Mouse (Mus musculus) kidney, embryonic 14.5 days (tissue): ENCODE data around the gene Igfl3. TPM values are rescaled to one million over a fixed set of nuclear protein-coding genes. Genes with fewer than 3 reads are reported as not detected.

Experiments used
- ATAC-seq: fragments of 200-750 bp; cut with Nextera tagmentation; 2 replicates; pipeline ENCODE4 v1.8.0; 2017; ENCODE audit warnings: moderate number of reproducible peaks, mild to moderate bottlenecking, moderate TSS enrichment, moderate library complexity; ENCODE audit not compliant: low FRiP score, low TSS enrichment
- H3K27ac ChIP-seq: fragments of 300-500 bp; sonication (generic); 2 replicates; pipeline ENCODE4 v1.5.1; 2014; ENCODE audit warnings: low read depth, mild to moderate bottlenecking, low read length, moderate library complexity, mixed read lengths
- H3K27me3 ChIP-seq: fragments of 300-500 bp; sonication (generic); 2 replicates; pipeline ENCODE4 v1.6.1; 2014; ENCODE audit warnings: mild to moderate bottlenecking, low read length; ENCODE audit not compliant: control insufficient read depth, insufficient read depth
- H3K36me3 ChIP-seq: fragments of 300-500 bp; sonication (generic); 2 replicates; pipeline ENCODE4 v1.6.1; 2014; ENCODE audit warnings: low read length, mixed read lengths; ENCODE audit not compliant: control insufficient read depth, insufficient read depth
- H3K4me1 ChIP-seq: fragments of 300-500 bp; sonication (generic); 2 replicates; pipeline ENCODE4 v1.6.1; 2014; ENCODE audit warnings: low read length, mixed read lengths; ENCODE audit not compliant: control insufficient read depth, insufficient read depth
- H3K4me2 ChIP-seq: fragments of 300-500 bp; sonication (generic); replicated peaks from 2 replicates; pipeline ENCODE4 v1.6.1; 2014; ENCODE audit warnings: low read depth, mild to moderate bottlenecking, low read length
- H3K4me3 ChIP-seq: fragments of 300-500 bp; sonication (generic); 2 replicates; pipeline ENCODE4 v1.5.1; 2014; ENCODE audit warnings: mild to moderate bottlenecking, low read length
- H3K9ac ChIP-seq: fragments of 300-500 bp; sonication (generic); 2 replicates; pipeline ENCODE4 v1.6.1; 2014; ENCODE audit warnings: low read depth, mild to moderate bottlenecking, low read length, moderate library complexity
- H3K9me3 ChIP-seq: fragments of 300-500 bp; sonication (generic); 2 replicates; pipeline ENCODE4 v1.6.1; 2016; ENCODE audit warnings: low read length; ENCODE audit not compliant: control insufficient read depth
- WGBS: fragments of 180-500 bp; shearing (Covaris S2); extraction: QIAGEN DNeasy Blood & Tissue Kit; methylation state at CpG from one replicate; pipeline ENCODE4 v1.1.7; 2014; 5-methylcytosine and 5-hydroxymethylcytosine counted together
- polyA plus RNA-seq: library from polyadenylated mRNA; unstranded; fragments of >200 nt; fragmentation: Nextera tagmentation; extraction: Ambion mirVana; gene quantifications from 2 replicates; pipeline ENCODE4 v1.2.1, GENCODE M21; 2014

The Igfl3 gene
- polyA plus RNA-seq, result not detected in 2 replicates

DNA sequence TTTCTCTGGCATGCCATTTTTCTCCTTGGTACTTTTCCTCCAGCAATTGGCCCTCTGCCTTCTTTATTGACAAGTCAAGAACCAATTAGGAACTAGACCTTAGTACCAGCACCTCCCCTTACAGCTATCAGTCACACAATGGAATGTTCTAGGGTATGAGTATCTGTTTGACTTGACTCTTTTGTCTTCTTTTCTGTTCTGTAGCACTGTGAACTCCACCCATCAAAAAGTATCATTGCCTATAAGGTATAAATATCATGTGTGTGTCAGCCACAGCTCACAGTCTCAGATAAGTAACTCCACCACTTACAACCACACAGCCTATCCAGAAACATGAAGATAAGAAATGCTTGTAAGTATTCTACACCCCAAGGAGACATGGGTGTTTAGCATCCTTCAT, at the start of gene Igfl3:
Gene Igfl3 (plus strand): TSS at position 301 of the 400 bp plus-strand sequence.
- no peaks in the 10 kb centered on the region for H3K4me1 ChIP-seq
- ATAC-seq, result no peak
- no peaks in the 10 kb centered on the region for H3K27me3 ChIP-seq
- H3K4me3 ChIP-seq, result no peak within 1 kb of the TSS
- H3K27ac ChIP-seq, result no peak within 1 kb of the TSS
- H3K36me3 ChIP-seq, result no peaks in the 10 kb centered on the region
- H3K9me3 ChIP-seq, result peaks cover 7% of the 10 kb centered on the region
- no peak within 1 kb of the TSS for H3K9ac ChIP-seq
- no peak within 1 kb of the TSS for H3K4me2 ChIP-seq

DNA sequence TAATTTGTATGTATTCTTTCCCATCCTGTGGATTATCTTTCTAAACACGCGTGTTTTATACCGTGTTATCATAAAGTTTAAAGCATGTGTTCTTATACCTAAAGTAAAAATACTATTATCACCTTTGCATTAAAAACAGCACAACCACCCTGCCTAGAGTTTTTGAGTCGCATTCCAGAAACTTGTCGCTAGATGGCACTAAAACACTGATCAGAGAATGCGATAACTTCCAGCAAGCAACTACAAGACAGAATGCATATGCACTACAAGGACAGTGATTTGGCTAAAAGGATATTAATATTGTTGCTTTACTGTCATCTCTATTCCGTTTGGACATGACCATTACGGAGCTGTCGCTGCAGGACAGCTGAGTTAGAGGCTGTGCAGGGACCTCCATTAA, 34.6 kb downstream of the Igfl3 start:
- WGBS, result 13% methylated on average over 9 of the region's 9 CpGs
- ATAC-seq, result no peak
- H3K27me3 ChIP-seq, result no peaks in the 10 kb centered on the region

DNA sequence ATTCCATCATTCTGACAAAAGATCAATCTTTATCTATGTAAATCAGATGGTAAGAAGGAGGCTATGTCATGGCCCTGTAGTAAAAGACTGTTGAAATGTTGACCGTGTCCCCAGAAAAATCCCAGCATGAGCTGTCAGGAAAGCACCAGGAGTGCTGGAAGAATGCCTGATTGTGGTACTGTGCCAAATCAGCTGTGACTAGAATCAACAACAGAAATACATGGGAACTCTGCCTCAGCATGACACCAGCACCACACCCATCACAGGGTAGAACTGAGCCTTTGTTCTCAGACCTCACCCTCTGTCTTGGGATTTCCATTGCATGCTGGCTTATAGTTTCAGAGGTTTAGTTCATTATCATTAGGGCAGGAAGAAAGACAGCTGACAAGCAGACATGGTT, 38.4 kb downstream of the Igfl3 start:
- H3K9me3 ChIP-seq, result peaks cover 3% of the 10 kb centered on the region; the same call in 1 of the 2 replicates
- H3K9ac ChIP-seq, result no peak overlapping the region
- H3K36me3 ChIP-seq, result no peaks in the 10 kb centered on the region
- H3K27me3 ChIP-seq, result no peaks in the 10 kb centered on the region
- 80% methylated on average over 1 of the region's 1 CpGs for WGBS
- H3K4me2 ChIP-seq, result no peak overlapping the region
- H3K4me3 ChIP-seq, result no peak overlapping the region
- no peak for ATAC-seq
- H3K4me1 ChIP-seq, result no peaks in the 10 kb centered on the region
- H3K27ac ChIP-seq, result no peak overlapping the region

More for the DNA sequence above, 34.6 kb downstream of the Igfl3 start:
- H3K4me1 ChIP-seq, result no peaks in the 10 kb centered on the region
- no peak overlapping the region for H3K9ac ChIP-seq
- no peak overlapping the region for H3K4me2 ChIP-seq
- H3K9me3 ChIP-seq, result no peaks in the 10 kb centered on the region
- no peaks in the 10 kb centered on the region for H3K36me3 ChIP-seq
- H3K4me3 ChIP-seq, result no peak overlapping the region
- no peak overlapping the region for H3K27ac ChIP-seq

Other genes starting within 250 kb of the Igfl3 start
- not detected in 2 replicates for gene Ceacam11, start 204.4 kb upstream of the Igfl3 start, polyA plus RNA-seq
- not detected in 2 replicates for gene Ceacam13, start 166.6 kb upstream of the Igfl3 start, polyA plus RNA-seq
- gene Ceacam12, start 110.6 kb upstream of the Igfl3 start, polyA plus RNA-seq, result not detected in 2 replicates
- gene Mill1, start 68.9 kb downstream of the Igfl3 start, polyA plus RNA-seq, result not detected in 2 replicates
- gene Psg18, start 178.5 kb downstream of the Igfl3 start, polyA plus RNA-seq, result not detected in 2 replicates